Mouse (Mus musculus) midbrain, embryonic 16.5 days (tissue): Measurements from ENCODE around the gene Arhgap36. TPM values are rescaled to one million over a fixed set of nuclear protein-coding genes. Genes with fewer than 3 reads are reported as not detected.
A peak's percentile ranks its signal among the peaks of the same experiment; 100 is the strongest.

Experiments
- ATAC-seq: fragments of 200-750 bp; cut with Nextera tagmentation; 2 replicates; pipeline ENCODE4 v1.8.0; 2017; ENCODE audit warnings: moderate TSS enrichment
- H3K27ac ChIP-seq: fragments of 300-500 bp; sonication (generic); 2 replicates; pipeline ENCODE4 v1.5.1; 2014; ENCODE audit warnings: mild to moderate bottlenecking, low read length, mixed read lengths
- H3K27me3 ChIP-seq: fragments of 300-500 bp; sonication (generic); 2 replicates; pipeline ENCODE4 v1.6.1; 2014; ENCODE audit warnings: low read depth, low read length, mixed read lengths; ENCODE audit not compliant: control insufficient read depth, insufficient read depth
- H3K36me3 ChIP-seq: fragments of 300-500 bp; sonication (generic); 2 replicates; pipeline ENCODE4 v1.6.1; 2014; ENCODE audit warnings: mild to moderate bottlenecking, low read length, moderate library complexity, mixed read lengths; ENCODE audit not compliant: control insufficient read depth, insufficient read depth
- H3K4me1 ChIP-seq: fragments of 300-500 bp; sonication (generic); 2 replicates; pipeline ENCODE4 v1.6.1; 2014; ENCODE audit warnings: mild to moderate bottlenecking, low read length, mixed read lengths; ENCODE audit not compliant: control insufficient read depth, insufficient read depth
- H3K4me2 ChIP-seq: fragments of 300-500 bp; sonication (generic); 2 replicates; pipeline ENCODE4 v1.6.1; 2014; ENCODE audit warnings: mild to moderate bottlenecking, low read length, mixed read lengths
- H3K4me3 ChIP-seq: fragments of 300-500 bp; sonication (generic); 2 replicates; pipeline ENCODE4 v1.5.1; 2014; ENCODE audit warnings: low read depth, mild to moderate bottlenecking, low read length, moderate library complexity, mixed read lengths
- H3K9ac ChIP-seq: fragments of 300-500 bp; sonication (generic); 2 replicates; pipeline ENCODE4 v1.6.1; 2014; ENCODE audit warnings: low read depth, low read length, mixed read lengths
- H3K9me3 ChIP-seq: fragments of 300-500 bp; sonication (generic); replicated peaks from 2 replicates; pipeline ENCODE4 v1.6.1; 2014; ENCODE audit warnings: mild to moderate bottlenecking, low read length, mixed read lengths; ENCODE audit not compliant: control insufficient read depth, poor library complexity, severe bottlenecking
- WGBS: fragments of 180-500 bp; shearing (Covaris S2); extraction: QIAGEN DNeasy Blood & Tissue Kit; methylation state at CpG from one replicate; pipeline ENCODE4 v1.1.7; 2014; 5-methylcytosine and 5-hydroxymethylcytosine counted together
- polyA plus RNA-seq: library from polyadenylated mRNA; unstranded; fragments of >200 nt; fragmentation: Nextera tagmentation; extraction: Ambion mirVana; gene quantifications from 2 replicates; pipeline ENCODE4 v1.2.1, GENCODE M21; 2015

Arhgap36 gene
- 4.0 and 4.8 TPM in 2 replicates for polyA plus RNA-seq

DNA sequence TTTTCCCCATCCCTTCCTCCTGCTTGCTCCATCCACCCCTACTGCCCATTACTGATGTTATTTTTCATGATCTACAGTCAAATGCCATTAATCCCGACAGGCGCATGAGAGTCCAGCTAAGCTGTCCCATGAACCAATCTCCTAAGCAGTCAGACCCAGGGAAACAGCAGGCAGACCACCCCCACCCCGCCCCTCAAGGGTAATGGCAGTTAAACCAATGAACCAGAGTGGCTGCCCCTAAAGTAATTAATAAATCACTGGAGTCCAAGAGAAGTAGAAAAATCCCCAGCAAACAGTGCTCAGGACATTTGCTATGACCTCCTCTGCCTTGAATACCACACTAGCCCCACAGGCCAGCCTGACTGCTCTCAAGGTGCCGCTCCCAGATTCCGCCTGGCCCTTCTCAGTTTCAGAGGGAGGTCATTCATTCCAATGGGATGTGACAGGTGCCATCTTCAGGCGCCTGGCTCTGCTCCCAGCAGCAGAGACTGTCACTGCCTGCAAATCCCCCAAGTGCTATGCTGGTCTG is at the start of gene Arhgap36:
Gene Arhgap36, plus strand, starts transcription at position 504 of the 529 bp plus-strand sequence.
- WGBS, result 71% methylated on average over 6 of the region's 6 CpGs
- H3K36me3 ChIP-seq, result no peaks in the 10 kb centered on the region
- ATAC-seq, result no peak
- no peak within 1 kb of the TSS for H3K27ac ChIP-seq
- H3K27me3 ChIP-seq, result no peaks in the 10 kb centered on the region
- no peak within 1 kb of the TSS for H3K9ac ChIP-seq
- no peaks in the 10 kb centered on the region for H3K9me3 ChIP-seq
- no peak within 1 kb of the TSS for H3K4me3 ChIP-seq
- no peaks in the 10 kb centered on the region for H3K4me1 ChIP-seq
- no peak within 1 kb of the TSS for H3K4me2 ChIP-seq

GRCm38 (mm10) chrX:49457781-49458180 is 6.0 kb upstream of the Arhgap36 start:
- Histone ChIP-seq H3K27me3 (no peaks in the 10 kb centered on the region), H3K9me3 (no peaks in the 10 kb centered on the region), H3K27ac (no peak overlapping the region), H3K4me2 (no peak overlapping the region), H3K4me3 (no peak overlapping the region), H3K36me3 (no peaks in the 10 kb centered on the region), H3K4me1 (no peaks in the 10 kb centered on the region), H3K9ac (no peak overlapping the region)
- 42% methylated on average over 10 of the region's 10 CpGs for WGBS
- ATAC-seq, result no peak

DNA sequence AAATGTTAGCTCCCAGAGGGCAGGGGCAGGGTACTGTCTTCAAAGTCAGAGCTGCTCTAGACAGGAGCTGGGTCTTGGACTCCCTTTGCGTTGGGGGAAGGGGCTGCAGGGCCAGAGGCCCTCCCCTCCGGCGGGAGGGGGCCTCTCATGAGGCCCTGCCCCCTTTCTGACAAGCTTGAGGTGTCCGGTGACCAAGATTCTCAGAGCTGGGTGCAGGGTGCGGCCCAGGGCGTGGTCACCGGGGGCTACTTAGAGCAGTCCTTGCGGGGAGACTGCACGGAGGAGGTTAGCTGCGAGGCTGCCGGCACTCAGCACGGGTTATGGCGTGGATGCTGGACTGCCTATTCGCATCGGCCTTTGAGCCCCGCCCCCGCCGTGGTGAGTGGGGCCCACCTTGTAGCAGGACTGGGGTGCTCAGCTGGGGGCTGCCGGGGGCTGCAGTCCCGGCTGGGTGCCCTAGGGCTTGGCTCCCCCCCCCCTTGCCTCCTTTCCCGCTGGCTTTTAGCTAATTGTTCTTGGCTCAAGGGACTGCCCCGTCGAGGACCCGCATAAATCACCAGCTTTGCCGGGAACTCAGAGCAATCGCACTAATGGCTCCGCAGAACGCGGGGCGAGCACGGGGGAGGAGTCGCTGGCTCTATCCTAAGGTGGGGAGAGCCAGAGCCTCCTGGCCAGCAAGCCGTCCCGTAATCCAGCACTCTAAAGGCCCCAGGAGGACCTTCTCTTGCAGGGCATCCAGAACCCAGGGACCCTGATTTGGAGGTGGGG is 6.7 kb downstream of the Arhgap36 start:
- H3K27me3 ChIP-seq, result no peaks in the 10 kb centered on the region; the same call in 1 of the 2 replicates

GRCm38 (mm10) chrX:49479968-49480809 is 16.4 kb downstream of the Arhgap36 start:
- Histone ChIP-seq H3K36me3 (no peaks in the 10 kb centered on the region), H3K27me3 (no peaks in the 10 kb centered on the region), H3K4me2 (peak overlapping the region; percentile 67), H3K4me1 (no peaks in the 10 kb centered on the region; the same call in 1 of the 2 replicates), H3K9me3 (no peaks in the 10 kb centered on the region), H3K27ac (no peak overlapping the region), H3K9ac (peak overlapping the region; percentile 52; the same call in 1 of the 2 replicates), H3K4me3 (peak overlapping the region; percentile 42)
- WGBS, result 29% methylated on average over 27 of the region's 29 CpGs
- ATAC-seq, result peak; percentile 84

More for the DNA sequence above, 6.7 kb downstream of the Arhgap36 start:
- Histone ChIP-seq H3K4me1 (no peaks in the 10 kb centered on the region), H3K9ac (peak overlapping the region; percentile 54; the same call in 1 of the 2 replicates), H3K4me3 (peak overlapping the region; percentile 39), H3K27ac (no peak overlapping the region), H3K36me3 (no peaks in the 10 kb centered on the region), H3K4me2 (peak overlapping the region; percentile 56), H3K9me3 (no peaks in the 10 kb centered on the region)
- peak; percentile 81 for ATAC-seq
- 28% methylated on average over 27 of the region's 34 CpGs for WGBS

GRCm38 (mm10) chrX:49480846-49481245 is 17.1 kb downstream of the Arhgap36 start:
- Histone ChIP-seq H3K9ac (peak overlapping the region; percentile 52; the same call in 1 of the 2 replicates), H3K4me1 (no peaks in the 10 kb centered on the region; the same call in 1 of the 2 replicates), H3K36me3 (no peaks in the 10 kb centered on the region), H3K4me2 (peak overlapping the region; percentile 67), H3K4me3 (peak overlapping the region; percentile 42), H3K27ac (no peak overlapping the region), H3K9me3 (no peaks in the 10 kb centered on the region), H3K27me3 (no peaks in the 10 kb centered on the region)
- peak; percentile 60 for ATAC-seq
- WGBS, result 17% methylated on average over 12 of the region's 12 CpGs

DNA sequence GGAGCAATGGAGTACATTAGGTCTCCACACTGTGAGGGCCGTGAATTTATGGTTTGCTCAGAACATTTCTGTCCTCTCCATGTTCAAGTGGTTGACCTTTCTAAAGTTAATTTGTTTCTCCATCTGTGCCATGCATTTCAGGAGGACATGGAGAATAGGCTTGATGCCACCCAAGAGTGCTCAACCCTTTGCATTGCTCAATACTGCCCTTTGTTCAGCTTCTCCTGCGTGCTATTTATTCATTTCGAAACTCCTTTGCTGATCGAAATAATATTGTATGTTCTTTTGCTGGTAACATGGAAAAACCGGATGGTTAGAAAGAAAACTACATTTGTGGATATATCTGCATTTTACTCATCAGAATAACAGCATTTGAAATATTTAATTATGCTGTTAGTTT is 25.4 kb downstream of the Arhgap36 start:
- 89% methylated on average over 5 of the region's 5 CpGs for WGBS
- H3K36me3 ChIP-seq, result no peaks in the 10 kb centered on the region
- no peak overlapping the region for H3K9ac ChIP-seq
- no peak overlapping the region for H3K27ac ChIP-seq
- no peak for ATAC-seq
- no peaks in the 10 kb centered on the region; the same call in 1 of the 2 replicates for H3K4me1 ChIP-seq
- H3K4me3 ChIP-seq, result no peak overlapping the region
- H3K4me2 ChIP-seq, result no peak overlapping the region
- H3K9me3 ChIP-seq, result no peaks in the 10 kb centered on the region
- H3K27me3 ChIP-seq, result no peaks in the 10 kb centered on the region; the same call in 1 of the 2 replicates

DNA sequence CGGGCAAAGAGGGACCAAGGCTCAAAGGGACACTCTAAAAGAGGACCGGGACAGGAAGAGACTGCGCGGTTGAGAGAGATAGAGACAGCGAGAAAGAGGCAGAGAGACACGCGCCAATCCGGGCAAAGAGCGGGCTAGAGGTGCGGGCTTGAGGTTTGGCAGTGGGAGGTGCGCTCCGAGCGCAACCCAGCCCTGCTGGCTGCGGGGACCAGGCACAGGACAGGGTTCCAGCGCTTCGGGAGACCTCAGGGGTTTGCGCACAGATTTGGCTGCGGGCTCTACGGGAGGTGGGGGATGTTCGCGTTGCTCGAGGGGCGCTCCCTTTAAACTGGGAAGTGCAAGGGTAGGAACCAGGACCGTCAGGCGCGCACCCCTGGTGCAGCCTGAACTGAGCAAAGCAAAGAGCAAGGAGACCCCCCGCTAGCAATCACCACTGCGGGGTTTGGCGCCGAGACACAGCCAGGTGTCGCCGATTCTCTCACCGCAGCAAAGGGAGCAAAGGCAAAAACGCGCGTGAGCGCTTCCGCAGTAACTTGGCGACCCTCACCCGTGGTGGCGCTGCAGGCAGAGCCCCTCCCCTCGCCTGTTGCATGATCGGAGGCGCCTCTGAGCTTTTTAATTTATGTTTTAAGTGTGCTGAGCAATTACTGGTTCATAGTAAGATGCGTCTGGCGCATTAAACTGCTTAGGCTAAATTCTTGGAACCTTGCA is 30.1 kb downstream of the Arhgap36 start:
- 17% methylated on average over 45 of the region's 46 CpGs for WGBS
- Histone ChIP-seq H3K27ac (no peak overlapping the region), H3K9me3 (no peaks in the 10 kb centered on the region), H3K36me3 (no peaks in the 10 kb centered on the region), H3K4me3 (peak overlapping the region; percentile 39), H3K4me1 (peaks cover 4% of the 10 kb centered on the region; the same call in 1 of the 2 replicates), H3K27me3 (no peaks in the 10 kb centered on the region; the same call in 1 of the 2 replicates), H3K9ac (0 out of 2 replicates have a peak overlapping the region, but pooled peaks have one; percentile 20), H3K4me2 (peak overlapping the region; percentile 69)
- ATAC-seq, result peak; percentile 67
